Mouse (Mus musculus): ENCODE data around the gene Tuba1b. TPM values are rescaled to one million over a fixed set of nuclear protein-coding genes. Genes with fewer than 3 reads are reported as not detected.

Gene Tuba1b
- polyA plus RNA-seq, 1 experiment from 2014 or later: 1,370 TPM

DNA sequence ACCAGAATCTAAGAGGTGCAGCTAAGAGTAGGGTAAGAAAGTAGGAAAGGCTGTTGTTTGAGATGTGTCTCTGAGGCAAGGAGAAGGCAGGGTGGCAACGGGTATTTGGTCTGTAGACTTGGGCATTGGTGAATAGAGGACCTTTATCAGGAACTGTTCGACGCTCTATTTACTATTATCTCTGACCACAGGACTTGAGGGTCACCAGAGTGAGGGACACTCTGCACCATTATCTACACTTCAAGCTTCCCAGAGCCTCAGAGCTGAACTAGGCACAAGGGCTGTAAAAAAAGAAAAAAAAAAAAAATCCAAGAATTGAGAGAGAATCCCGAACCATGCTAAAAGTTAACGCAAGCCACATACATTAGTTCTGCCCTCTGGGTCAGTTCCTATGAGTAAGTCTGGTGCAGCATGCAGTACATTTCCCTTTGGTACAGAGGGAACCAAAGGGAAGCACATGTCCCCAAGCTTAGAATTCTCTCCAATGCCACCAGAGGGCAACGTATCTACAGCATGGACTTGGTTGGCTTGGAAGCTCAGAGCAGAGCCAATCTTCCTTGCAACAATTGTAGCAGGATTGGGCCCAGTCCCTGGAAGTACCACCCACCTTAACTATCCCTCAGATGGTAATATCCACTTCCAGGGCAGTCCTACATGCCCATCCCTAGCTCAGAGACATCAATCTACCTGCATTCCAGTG, 42.3 kb downstream of the Tuba1b start:
- DNase-seq (ENCODE audit: low spot score): peak; percentile 75

DNA sequence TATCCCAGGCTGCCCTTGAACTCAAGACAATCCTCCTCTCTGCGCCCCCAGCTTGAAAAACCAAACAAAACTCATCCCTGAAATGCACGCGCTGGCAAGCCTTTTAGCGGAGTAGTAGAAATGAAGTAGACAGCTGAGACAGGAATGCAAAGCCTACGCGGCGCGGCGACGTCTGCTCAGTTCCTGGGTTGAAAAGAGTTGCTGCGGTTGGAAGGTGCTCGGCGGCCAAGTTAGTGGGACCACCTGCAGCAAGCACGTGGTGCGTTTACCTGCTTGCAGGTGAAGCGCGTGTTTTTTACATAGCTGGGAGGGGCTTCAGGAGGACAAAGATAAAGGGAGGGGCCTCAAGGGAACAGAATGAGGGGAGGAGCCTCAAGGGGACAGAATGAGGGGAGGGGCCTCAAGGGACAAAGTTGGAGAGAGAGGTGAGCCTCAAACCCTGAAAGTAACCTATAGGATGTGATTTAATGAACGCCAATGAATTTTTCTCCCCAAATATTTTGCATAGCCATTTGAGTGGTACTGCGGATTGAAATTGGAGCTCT, 43.1 kb downstream of the Tuba1b start:
- no peak for DNase-seq (ENCODE audit: low spot score)

DNA sequence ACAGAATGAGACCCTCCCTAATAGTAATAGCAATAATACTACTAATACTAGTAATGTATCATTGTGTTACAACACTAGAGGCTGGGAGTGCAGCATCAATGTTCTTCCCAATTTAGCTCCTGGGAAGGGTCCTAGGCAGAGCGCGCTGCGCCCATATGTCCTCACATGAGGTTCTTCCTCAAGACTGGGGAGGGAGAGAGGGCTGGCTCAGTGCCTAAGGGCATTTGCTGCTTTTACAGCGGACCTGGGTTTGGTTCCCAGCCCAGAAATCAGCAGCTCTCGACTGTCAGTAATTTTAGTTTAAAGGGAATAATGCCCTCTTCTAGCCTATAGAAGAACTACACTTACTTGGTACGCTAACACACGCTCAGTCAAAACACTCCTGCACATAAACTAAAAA, 46.8 kb downstream of the Tuba1b start:
- no peak for DNase-seq (ENCODE audit: low spot score)

DNA sequence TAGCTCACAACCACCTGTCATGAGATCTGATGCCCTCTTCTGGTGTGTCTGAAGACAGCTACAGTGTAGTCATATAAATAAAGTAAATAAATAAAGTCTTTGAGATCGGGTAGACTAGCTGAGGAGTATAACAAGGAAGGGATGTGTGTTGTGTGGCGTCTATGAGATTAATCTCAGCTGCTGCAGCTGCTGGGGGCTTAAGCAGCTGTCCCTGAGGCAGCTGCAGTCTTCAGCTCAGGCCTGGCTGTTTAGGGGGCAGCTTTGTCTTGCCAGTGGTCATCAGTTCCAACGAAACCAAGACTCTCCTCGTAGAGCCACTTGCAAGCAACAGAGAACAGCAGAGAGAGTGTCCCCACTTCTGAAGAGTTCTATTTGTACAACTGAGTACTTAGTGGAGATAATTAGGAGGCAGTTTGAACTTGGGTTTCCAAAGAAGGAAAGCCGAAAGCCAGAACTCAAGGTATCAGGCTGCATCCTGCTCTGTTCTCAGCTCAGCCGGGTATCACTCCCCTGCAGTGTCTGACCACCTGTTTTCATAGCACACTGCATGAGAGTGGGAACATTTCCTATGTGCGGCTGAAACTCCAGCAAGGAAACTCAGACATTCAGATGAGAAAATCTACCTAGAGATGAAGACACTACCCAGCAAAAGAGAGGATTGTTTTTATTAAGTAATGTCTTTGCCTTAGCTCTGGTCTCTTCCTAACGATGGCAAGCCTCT, 47.5 kb downstream of the Tuba1b start:
- DNase-seq (ENCODE audit: low spot score): no peak

DNA sequence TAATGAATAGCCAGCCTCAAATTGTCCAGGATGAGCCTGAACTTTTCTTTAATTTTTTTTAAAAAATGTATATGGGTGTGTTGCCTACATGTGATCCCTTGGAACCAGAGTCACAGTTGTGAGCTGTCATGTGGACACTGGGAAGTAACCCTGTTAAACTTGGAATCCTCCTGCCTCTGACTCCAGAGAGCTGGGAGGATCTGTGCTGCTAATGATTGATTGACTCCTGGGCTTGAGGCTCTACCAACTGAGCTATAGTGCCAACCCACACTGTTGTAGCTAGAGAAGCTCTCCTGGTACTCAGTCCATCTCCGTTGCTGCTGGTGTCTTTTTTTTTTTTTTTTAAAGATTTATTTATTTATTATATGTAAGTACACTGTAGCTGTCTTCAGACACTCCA, 50.3 kb downstream of the Tuba1b start:
- no peak for DNase-seq (ENCODE audit: low spot score)

DNA sequence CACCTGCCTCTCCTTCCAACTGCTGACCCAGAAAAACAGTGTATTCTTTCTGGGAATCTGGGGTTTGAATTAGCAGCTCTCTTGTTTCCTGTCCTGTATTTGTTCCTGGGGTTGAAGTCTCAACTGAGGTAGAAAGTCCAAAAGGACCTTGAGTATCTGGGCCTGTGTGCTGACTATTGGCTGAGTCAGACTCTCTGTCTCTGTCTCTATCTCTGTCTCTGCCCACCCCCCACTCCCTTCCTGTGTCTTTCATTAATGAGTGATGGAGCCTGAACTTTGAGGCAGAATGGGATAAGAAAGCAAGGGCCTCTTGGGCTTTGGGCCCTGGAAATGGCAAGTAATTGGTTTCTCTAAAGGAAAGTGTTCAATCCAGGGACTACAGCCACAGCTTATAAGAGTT, 50.7 kb downstream of the Tuba1b start:
- no peak for DNase-seq (ENCODE audit: low spot score)

DNA sequence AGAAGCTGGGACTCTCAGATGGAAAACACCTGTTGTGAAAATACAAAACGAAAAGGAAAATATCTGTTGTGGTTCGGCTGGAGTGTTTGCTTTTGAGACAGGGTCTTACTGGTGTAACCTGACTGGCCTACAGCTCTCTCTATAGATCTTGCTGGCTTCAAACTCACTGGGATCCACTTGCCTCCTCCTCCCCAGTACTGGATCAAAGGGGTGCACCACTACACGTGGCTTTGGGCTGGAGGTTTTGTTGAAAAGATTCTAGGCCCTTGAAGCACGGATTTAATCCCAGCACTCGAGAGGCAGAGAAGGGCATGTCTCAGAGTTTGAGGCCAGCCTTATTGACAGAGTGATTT, 52.7 kb downstream of the Tuba1b start:
- no peak for DNase-seq (ENCODE audit: low spot score)

Other genes with a start within 250 kb of the Tuba1b start
- gene Ccdc65, start 226.4 kb downstream of the Tuba1b start, polyA plus RNA-seq (2015; fragmentation: Nextera tagmentation; extraction: Ambion mirVana): 0.09 and 0.40 TPM in 2 replicates
- 4.6 and 6.4 TPM in 2 replicates for gene Fkbp11, start 206.4 kb downstream of the Tuba1b start, polyA plus RNA-seq (2015; fragmentation: Nextera tagmentation; extraction: Ambion mirVana)
- 36.5 and 42.2 TPM in 2 replicates for gene Arf3, start 171.4 kb downstream of the Tuba1b start, polyA plus RNA-seq (2015; fragmentation: Nextera tagmentation; extraction: Ambion mirVana)
- 0.85 TPM in 2 replicates for gene Wnt10b, start 156.4 kb downstream of the Tuba1b start, polyA plus RNA-seq (2015; fragmentation: Nextera tagmentation; extraction: Ambion mirVana)
- 0.08 TPM in 1 of 2 replicates, not detected in the other for gene Wnt1, start 144.7 kb downstream of the Tuba1b start, polyA plus RNA-seq (2015; fragmentation: Nextera tagmentation; extraction: Ambion mirVana)
- 0.10 and 0.13 TPM in 2 replicates for gene Ddn, start 125.1 kb downstream of the Tuba1b start, polyA plus RNA-seq (2015; fragmentation: Nextera tagmentation; extraction: Ambion mirVana)
- gene Prkag1, start 103.0 kb downstream of the Tuba1b start, polyA plus RNA-seq (2015; fragmentation: Nextera tagmentation; extraction: Ambion mirVana): 103 and 107 TPM in 2 replicates
- gene Kmt2d, start 63.4 kb downstream of the Tuba1b start, polyA plus RNA-seq (2015; fragmentation: Nextera tagmentation; extraction: Ambion mirVana): 9.4 and 15.6 TPM in 2 replicates
- 10.3 and 10.8 TPM in 2 replicates for gene Rhebl1, start 40.0 kb downstream of the Tuba1b start, polyA plus RNA-seq (2015; fragmentation: Nextera tagmentation; extraction: Ambion mirVana)
- gene Dhh, start 36.0 kb downstream of the Tuba1b start, polyA plus RNA-seq (2015; fragmentation: Nextera tagmentation; extraction: Ambion mirVana): 0.78 and 0.85 TPM in 2 replicates
- 27.8 and 31.9 TPM in 2 replicates for gene Lmbr1l, start 16.3 kb downstream of the Tuba1b start, polyA plus RNA-seq (2015; fragmentation: Nextera tagmentation; extraction: Ambion mirVana)
- not detected in 2 replicates for gene Gm49450, start 19.0 kb upstream of the Tuba1b start, polyA plus RNA-seq (2015; fragmentation: Nextera tagmentation; extraction: Ambion mirVana)
- 227 and 236 TPM in 2 replicates for gene Tuba1a, start 19.1 kb upstream of the Tuba1b start, polyA plus RNA-seq (2015; fragmentation: Nextera tagmentation; extraction: Ambion mirVana)
- 153 and 156 TPM in 2 replicates for gene Tuba1c, start 95.3 kb upstream of the Tuba1b start, polyA plus RNA-seq (2015; fragmentation: Nextera tagmentation; extraction: Ambion mirVana)
- gene Prph, start 120.6 kb upstream of the Tuba1b start, polyA plus RNA-seq (2015; fragmentation: Nextera tagmentation; extraction: Ambion mirVana): 0.99 and 1.1 TPM in 2 replicates
- 21.8 and 25.3 TPM in 2 replicates for gene Troap, start 140.0 kb upstream of the Tuba1b start, polyA plus RNA-seq (2015; fragmentation: Nextera tagmentation; extraction: Ambion mirVana)
- 0.18 TPM in 1 of 2 replicates, not detected in the other for gene C1ql4, start 153.3 kb upstream of the Tuba1b start, polyA plus RNA-seq (2015; fragmentation: Nextera tagmentation; extraction: Ambion mirVana)
- gene Dnajc22, start 158.6 kb upstream of the Tuba1b start, polyA plus RNA-seq (2015; fragmentation: Nextera tagmentation; extraction: Ambion mirVana): 0.13 and 0.22 TPM in 2 replicates
- gene Spats2, start 191.4 kb upstream of the Tuba1b start, polyA plus RNA-seq (2015; fragmentation: Nextera tagmentation; extraction: Ambion mirVana): 30.2 and 31.1 TPM in 2 replicates

Measured in thymus, postnatal 0 days (tissue).